Mouse (Mus musculus) stomach, embryonic 16.5 days (tissue): ENCODE results near the gene Bola2. TPM values are rescaled to one million over a fixed set of nuclear protein-coding genes. Genes with fewer than 3 reads are reported as not detected.

Experiments used
- ATAC-seq: fragments of 200-750 bp; cut with Nextera tagmentation; 2 replicates; pipeline ENCODE4 v1.8.0; 2017; ENCODE audit warnings: moderate number of reproducible peaks, moderate TSS enrichment; ENCODE audit not compliant: insufficient read depth, low FRiP score
- H3K27ac ChIP-seq: fragments of 300-500 bp; sonication (generic); 2 replicates; pipeline ENCODE4 v1.5.1; 2014; ENCODE audit warnings: low read length
- H3K27me3 ChIP-seq: fragments of 300-500 bp; sonication (generic); 2 replicates; pipeline ENCODE4 v1.6.1; 2014; ENCODE audit warnings: low read length, control low read depth, mixed read lengths; ENCODE audit not compliant: control insufficient read depth, insufficient read depth
- H3K36me3 ChIP-seq: fragments of 300-500 bp; sonication (generic); 2 replicates; pipeline ENCODE4 v1.6.1; 2014; ENCODE audit warnings: low read length; ENCODE audit not compliant: control insufficient read depth, insufficient read depth
- H3K4me1 ChIP-seq: fragments of 300-500 bp; sonication (generic); 2 replicates; pipeline ENCODE4 v1.6.1; 2014; ENCODE audit warnings: low read length, control low read depth, mixed read lengths; ENCODE audit not compliant: control insufficient read depth, insufficient read depth
- H3K4me2 ChIP-seq: fragments of 300-500 bp; sonication (generic); 2 replicates; pipeline ENCODE4 v1.6.1; 2014; ENCODE audit warnings: low read depth, low read length, mixed read lengths
- H3K4me3 ChIP-seq: fragments of 300-500 bp; sonication (generic); replicated peaks from 2 replicates; pipeline ENCODE4 v1.5.1; 2014; ENCODE audit warnings: mild to moderate bottlenecking, low read length
- H3K9ac ChIP-seq: fragments of 300-500 bp; sonication (generic); 2 replicates; pipeline ENCODE4 v1.6.1; 2014; ENCODE audit warnings: low read length
- H3K9me3 ChIP-seq: fragments of 300-500 bp; sonication (generic); replicated peaks from 2 replicates; pipeline ENCODE4 v1.6.1; 2016; ENCODE audit warnings: low read length, control low read depth; ENCODE audit not compliant: control insufficient read depth
- WGBS: fragments of 180-500 bp; shearing (Covaris S2); extraction: QIAGEN DNeasy Blood & Tissue Kit; methylation state at CpG from one replicate; pipeline ENCODE4 v1.1.7; 2014; 5-methylcytosine and 5-hydroxymethylcytosine counted together
- polyA plus RNA-seq: library from polyadenylated mRNA; unstranded; fragments of >200 nt; fragmentation: Nextera tagmentation; extraction: Ambion mirVana; gene quantifications from 2 replicates; pipeline ENCODE4 v1.2.1, GENCODE M21; 2015

The Bola2 gene
- polyA plus RNA-seq, 1 experiment from 2014 or later: 107 TPM

DNA sequence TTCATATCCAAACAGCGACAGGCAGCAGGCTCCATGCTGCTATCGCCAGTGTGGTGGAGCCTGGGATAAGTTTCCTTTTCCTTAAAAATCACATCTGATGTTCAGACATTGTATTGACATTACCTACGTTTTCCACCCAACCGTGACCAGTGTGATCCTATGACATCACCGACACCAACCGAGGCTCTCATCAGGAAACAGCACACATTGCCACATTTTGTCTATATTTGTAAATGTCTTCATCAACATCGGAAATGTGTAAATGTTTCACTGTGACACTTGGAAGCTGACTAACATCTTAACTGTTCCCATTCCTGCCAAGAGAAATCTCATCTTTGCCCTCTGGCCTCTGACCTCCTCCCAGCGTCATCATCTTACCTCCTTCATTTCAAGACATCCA is 40.9 kb downstream of the Bola2 start:
- no peaks in the 10 kb centered on the region for H3K4me1 ChIP-seq
- H3K27ac ChIP-seq: no peak overlapping the region
- H3K9me3 ChIP-seq: no peaks in the 10 kb centered on the region
- H3K27me3 ChIP-seq: no peaks in the 10 kb centered on the region
- 71% methylated on average over 8 of the region's 8 CpGs for WGBS
- H3K4me2 ChIP-seq: no peak overlapping the region
- no peak overlapping the region for H3K4me3 ChIP-seq
- H3K9ac ChIP-seq: no peak overlapping the region
- H3K36me3 ChIP-seq: no peaks in the 10 kb centered on the region
- ATAC-seq: no peak

DNA sequence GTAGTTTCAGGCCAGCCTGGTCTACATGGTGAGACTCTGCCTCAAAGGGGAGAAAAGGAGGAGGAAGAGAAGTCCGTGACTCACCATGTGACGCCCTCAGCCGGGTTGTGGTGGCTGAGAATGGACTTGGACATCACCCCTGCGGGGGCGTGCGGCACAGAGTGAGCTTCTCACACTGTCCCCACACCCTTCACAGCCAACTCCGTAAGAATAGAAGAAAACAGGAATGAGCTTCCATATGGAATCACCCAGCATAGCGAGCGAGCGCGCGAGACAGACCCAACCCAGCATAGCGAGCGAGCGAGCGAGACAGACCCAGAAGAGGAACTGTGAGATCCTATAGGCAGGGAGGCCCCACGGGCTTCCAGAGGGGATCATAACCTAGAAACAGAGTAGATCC is 44.4 kb downstream of the Bola2 start:
- 82% methylated on average over 17 of the region's 17 CpGs for WGBS
- Histone ChIP-seq H3K36me3 (no peaks in the 10 kb centered on the region), H3K4me2 (no peak overlapping the region), H3K9ac (no peak overlapping the region), H3K4me3 (no peak overlapping the region), H3K4me1 (no peaks in the 10 kb centered on the region), H3K9me3 (no peaks in the 10 kb centered on the region), H3K27me3 (no peaks in the 10 kb centered on the region), H3K27ac (no peak overlapping the region)
- no peak for ATAC-seq

- H3K27me3 ChIP-seq: no peaks in the 10 kb centered on the region
- 81% methylated on average over 13 of the region's 13 CpGs for WGBS
- H3K9ac ChIP-seq: no peak overlapping the region
- no peak overlapping the region for H3K4me2 ChIP-seq
- no peaks in the 10 kb centered on the region for H3K9me3 ChIP-seq
- H3K4me1 ChIP-seq: no peaks in the 10 kb centered on the region
- no peaks in the 10 kb centered on the region for H3K36me3 ChIP-seq
- no peak overlapping the region for H3K27ac ChIP-seq
- ATAC-seq: no peak
- H3K4me3 ChIP-seq: no peak overlapping the region
Measured at GRCm38 (mm10) chr7:126740132-126740735, 45.0 kb downstream of the Bola2 start.

DNA sequence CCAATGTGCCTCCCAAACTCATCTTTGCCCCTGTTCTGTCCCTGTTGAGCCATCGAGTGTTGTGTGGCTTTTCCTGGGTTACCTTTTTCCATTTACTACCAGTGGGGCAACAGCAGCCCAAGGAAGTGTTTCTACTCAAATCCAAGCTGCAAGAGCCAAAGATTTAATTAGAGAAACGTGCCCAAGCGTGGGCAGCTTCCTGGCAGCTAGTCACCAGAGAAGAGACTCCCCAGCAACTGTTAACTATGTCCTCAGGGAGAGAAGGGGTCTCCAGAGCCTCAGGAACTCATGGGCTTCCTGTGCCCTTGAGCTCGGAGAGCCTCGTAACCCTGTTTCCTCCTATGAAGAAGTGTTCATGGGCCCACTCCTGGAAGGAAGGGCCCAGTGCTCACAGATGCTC is 45.8 kb downstream of the Bola2 start:
- no peak for ATAC-seq
- Histone ChIP-seq H3K27me3 (no peaks in the 10 kb centered on the region), H3K9ac (no peak overlapping the region), H3K36me3 (no peaks in the 10 kb centered on the region), H3K4me2 (no peak overlapping the region), H3K27ac (no peak overlapping the region), H3K9me3 (no peaks in the 10 kb centered on the region), H3K4me1 (no peaks in the 10 kb centered on the region), H3K4me3 (no peak overlapping the region)
- 71% methylated on average over 5 of the region's 5 CpGs for WGBS

DNA sequence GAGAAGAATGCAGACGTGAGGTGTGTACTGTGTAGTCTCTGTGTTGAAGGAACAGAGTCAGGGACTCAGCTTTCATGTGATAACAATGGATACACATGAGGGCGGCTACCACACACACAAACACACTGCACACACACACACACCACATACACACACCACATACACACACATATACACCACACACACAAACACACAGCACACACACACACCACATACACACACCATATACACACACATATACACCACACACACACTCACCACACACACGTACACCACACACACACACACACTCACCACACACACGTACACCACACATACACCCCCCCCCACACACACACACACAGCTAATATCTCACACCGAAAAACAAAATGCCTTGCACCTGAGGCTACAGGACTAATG is 46.3 kb downstream of the Bola2 start:
- ATAC-seq: no peak
- no peak overlapping the region for H3K4me2 ChIP-seq
- no peaks in the 10 kb centered on the region for H3K36me3 ChIP-seq
- 86% methylated on average over 5 of the region's 5 CpGs for WGBS
- no peaks in the 10 kb centered on the region for H3K4me1 ChIP-seq
- no peak overlapping the region for H3K27ac ChIP-seq
- no peak overlapping the region for H3K9ac ChIP-seq
- H3K27me3 ChIP-seq: no peaks in the 10 kb centered on the region
- no peak overlapping the region for H3K4me3 ChIP-seq
- H3K9me3 ChIP-seq: no peaks in the 10 kb centered on the region

DNA sequence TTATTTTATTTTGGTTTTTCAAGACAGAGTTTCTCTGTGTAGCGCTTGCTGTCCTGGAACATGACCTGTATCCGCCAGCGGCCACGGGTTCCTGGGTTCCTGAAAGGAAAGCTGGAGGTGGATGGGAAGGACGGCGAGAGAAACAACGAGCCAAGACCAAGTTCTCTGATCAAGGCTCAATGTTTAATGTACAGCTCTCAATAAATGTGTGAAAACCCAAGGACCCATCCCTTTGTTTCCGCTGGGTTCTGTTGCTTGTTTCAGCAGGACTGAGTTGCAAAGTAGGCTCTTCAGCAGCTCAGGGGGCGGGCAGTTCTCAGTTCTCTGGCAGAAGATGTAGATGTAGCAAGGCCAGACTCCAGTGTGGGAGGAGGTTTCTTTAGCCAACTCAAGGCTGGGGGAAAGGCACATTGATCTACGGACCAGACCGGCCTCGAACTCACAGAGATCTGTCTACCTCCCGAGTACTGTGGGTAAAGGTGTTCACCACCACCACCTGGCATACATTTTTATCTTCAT is 46.8 kb downstream of the Bola2 start:
- H3K27ac ChIP-seq: no peak overlapping the region
- ATAC-seq: no peak
- H3K36me3 ChIP-seq: no peaks in the 10 kb centered on the region
- 91% methylated on average over 13 of the region's 13 CpGs for WGBS
- H3K9ac ChIP-seq: no peak overlapping the region
- no peak overlapping the region for H3K4me2 ChIP-seq
- no peaks in the 10 kb centered on the region for H3K27me3 ChIP-seq
- H3K4me3 ChIP-seq: no peak overlapping the region
- H3K9me3 ChIP-seq: no peaks in the 10 kb centered on the region
- H3K4me1 ChIP-seq: no peaks in the 10 kb centered on the region

GRCm38 (mm10) chr7:126746066-126746465 is 50.9 kb downstream of the Bola2 start:
- Histone ChIP-seq H3K36me3 (no peaks in the 10 kb centered on the region), H3K27me3 (no peaks in the 10 kb centered on the region), H3K4me3 (no peak overlapping the region), H3K4me1 (no peaks in the 10 kb centered on the region), H3K4me2 (no peak overlapping the region), H3K9ac (peak overlapping the region; percentile 29; the same call in 1 of the 2 replicates), H3K9me3 (no peaks in the 10 kb centered on the region), H3K27ac (0 out of 2 replicates have a peak overlapping the region, but pooled peaks have one; percentile 57)
- ATAC-seq: no peak
- 80% methylated on average over 12 of the region's 12 CpGs for WGBS

GRCm38 (mm10) chr7:126746798-126747197 is 51.6 kb downstream of the Bola2 start:
- peak overlapping the region; percentile 29; the same call in 1 of the 2 replicates for H3K9ac ChIP-seq
- no peak overlapping the region for H3K4me3 ChIP-seq
- no peaks in the 10 kb centered on the region for H3K27me3 ChIP-seq
- H3K27ac ChIP-seq: peak overlapping the region; percentile 57
- H3K4me1 ChIP-seq: no peaks in the 10 kb centered on the region
- no peaks in the 10 kb centered on the region for H3K36me3 ChIP-seq
- ATAC-seq: peak; percentile 64; the same call in 1 of the 2 replicates
- H3K4me2 ChIP-seq: peak overlapping the region; percentile 19; the same call in 1 of the 2 replicates
- no peaks in the 10 kb centered on the region for H3K9me3 ChIP-seq
- WGBS: 27% methylated on average over 6 of the region's 6 CpGs

- no peaks in the 10 kb centered on the region for H3K27me3 ChIP-seq
- H3K4me3 ChIP-seq: no peak overlapping the region
- H3K27ac ChIP-seq: peak overlapping the region; percentile 46; the same call in 1 of the 2 replicates
- no peak for ATAC-seq
- H3K9me3 ChIP-seq: no peaks in the 10 kb centered on the region
- H3K4me2 ChIP-seq: no peak overlapping the region
- 65% methylated on average over 7 of the region's 7 CpGs for WGBS
- H3K36me3 ChIP-seq: no peaks in the 10 kb centered on the region
- no peaks in the 10 kb centered on the region for H3K4me1 ChIP-seq
- no peak overlapping the region for H3K9ac ChIP-seq
Measured at GRCm38 (mm10) chr7:126748824-126749223, 53.6 kb downstream of the Bola2 start.
